Mouse (Mus musculus): ENCODE measurements at regions not wholly inside any gene's neighbourhood (a gene's known extent, or its start where the extent isn't known, plus 50 kb on each side); places are given as distances from the start of the nearest gene placed in this dataset.
"Not testable (repeated sequence)": the region's sequence is repeated elsewhere in the genome, so short reads cannot be mapped to it uniquely, and the experiment has no call there.

- no peak for DNase-seq (ENCODE audit: extremely low spot score in 1 of 2, low spot score in 1 of 2)
Observed at GRCm38 (mm10) chr4:51868250-51868649, 570.8 kb upstream of the Smc2 start.

- not testable (repeated sequence) for DNase-seq (ENCODE audit: extremely low spot score in 1 of 2, low spot score in 1 of 2)
Observed at GRCm38 (mm10) chr4:51868716-51869115, 570.3 kb upstream of the Smc2 start.

DNA sequence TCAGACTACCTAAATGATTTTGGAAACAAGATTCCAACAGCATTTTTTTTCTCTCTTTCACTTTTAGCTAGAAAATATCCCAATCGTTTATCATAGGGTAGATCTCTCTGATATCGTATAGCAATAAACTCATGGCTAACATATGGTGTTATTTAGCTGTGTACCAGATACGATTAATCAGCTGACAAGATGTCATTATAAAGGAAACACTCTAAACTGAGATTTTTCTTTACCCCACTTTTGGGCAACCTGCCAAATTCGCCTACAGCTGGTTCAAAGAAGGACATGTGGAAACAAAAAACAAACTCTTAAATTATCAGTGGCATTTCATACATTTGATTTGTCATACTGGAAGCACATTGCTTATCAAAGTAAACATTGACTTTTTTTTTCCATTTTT, 553.6 kb upstream of the Smc2 start:
- peak in 1 of 2 experiments; percentile 19 for DNase-seq (ENCODE audit: extremely low spot score in 1 of 2, low spot score in 1 of 2)

- no peak for DNase-seq (ENCODE audit: extremely low spot score in 1 of 2, low spot score in 1 of 2)
Observed at GRCm38 (mm10) chr4:51889280-51889679, 549.8 kb upstream of the Smc2 start.

GRCm38 (mm10) chr4:51928245-51928644, 510.8 kb upstream of the Smc2 start:
- DNase-seq (ENCODE audit: extremely low spot score in 1 of 2, low spot score in 1 of 2), result no peak

- DNase-seq (ENCODE audit: extremely low spot score in 1 of 2, low spot score in 1 of 2), result peak in 1 of 2 experiments; percentile 6
Observed at GRCm38 (mm10) chr4:51969751-51970150, 469.3 kb upstream of the Smc2 start.

DNA sequence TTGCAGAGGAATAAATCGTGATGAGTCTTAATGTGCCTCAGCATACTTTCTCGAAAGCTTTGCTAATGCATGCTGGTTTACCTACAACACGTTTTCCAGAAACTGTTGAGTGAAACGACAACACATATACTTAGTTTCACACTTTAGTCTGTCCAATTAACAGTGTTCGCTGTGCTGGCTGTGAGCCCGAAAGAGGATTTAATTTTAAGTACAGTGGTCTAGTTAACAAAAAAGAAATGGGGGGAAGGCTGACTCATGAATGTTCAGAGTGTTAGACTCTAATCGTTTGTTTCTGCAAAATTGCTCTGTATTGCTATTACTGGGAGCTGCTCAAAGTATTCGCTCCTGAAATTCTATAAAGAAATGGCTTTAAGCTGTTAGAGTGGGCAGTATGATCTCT, 460.1 kb upstream of the Smc2 start:
- DNase-seq (ENCODE audit: extremely low spot score in 1 of 2, low spot score in 1 of 2), result peak; percentile 22 to 53

- DNase-seq (ENCODE audit: extremely low spot score in 1 of 2, low spot score in 1 of 2), result no peak
Observed at GRCm38 (mm10) chr4:51992482-51992881, 446.6 kb upstream of the Smc2 start.

DNA sequence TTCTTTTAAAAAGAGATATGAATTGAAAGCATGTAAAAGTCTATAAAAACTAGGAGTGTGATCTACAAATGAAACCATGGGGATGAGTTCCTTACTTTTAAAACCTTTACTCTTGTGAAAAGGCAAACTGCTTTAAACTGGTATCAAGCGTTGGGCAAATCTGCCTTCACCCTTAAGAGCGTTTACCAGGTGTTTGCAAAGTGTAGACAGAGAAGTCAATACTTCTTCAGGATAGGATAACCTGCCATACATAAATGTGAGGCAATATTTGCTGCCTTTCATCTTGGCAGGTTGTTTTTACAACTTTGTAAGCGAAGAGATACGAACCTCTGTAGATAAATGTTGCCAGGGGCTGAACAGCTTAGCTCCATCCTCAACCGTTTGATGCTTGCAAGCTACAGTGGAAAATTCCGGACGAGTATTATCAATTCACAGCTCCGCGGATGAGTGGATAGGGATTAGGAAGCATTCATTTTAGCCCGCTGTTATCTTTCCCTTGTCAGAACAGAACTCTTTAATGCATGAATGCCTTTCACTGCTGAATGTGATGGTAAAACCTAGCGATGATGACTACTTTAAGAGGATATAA, 402.2 kb upstream of the Smc2 start:
- no peak for DNase-seq (ENCODE audit: extremely low spot score in 1 of 2, low spot score in 1 of 2)

GRCm38 (mm10) chr4:52043404-52043803, 395.6 kb upstream of the Smc2 start:
- DNase-seq (ENCODE audit: extremely low spot score in 1 of 2, low spot score in 1 of 2), result no peak

DNA sequence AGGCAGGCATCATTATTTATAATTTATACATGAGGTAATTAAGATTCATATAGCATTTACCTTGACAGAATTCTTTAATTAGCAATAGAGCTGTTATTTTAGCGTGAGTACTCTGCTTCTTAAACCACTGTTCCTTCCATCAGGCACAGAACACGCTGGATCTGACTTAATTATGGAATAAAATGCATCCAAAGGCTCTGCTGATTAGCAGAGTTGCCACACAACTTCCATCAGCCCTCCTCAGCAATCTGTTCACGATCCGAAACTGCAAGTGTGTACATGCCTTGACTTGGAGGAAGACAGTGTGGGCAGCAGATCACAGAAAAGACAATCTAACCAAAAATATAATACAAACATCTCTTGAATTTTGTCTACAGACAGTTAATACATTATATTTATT, 388.1 kb upstream of the Smc2 start:
- DNase-seq (ENCODE audit: extremely low spot score in 1 of 2, low spot score in 1 of 2), result no peak

DNA sequence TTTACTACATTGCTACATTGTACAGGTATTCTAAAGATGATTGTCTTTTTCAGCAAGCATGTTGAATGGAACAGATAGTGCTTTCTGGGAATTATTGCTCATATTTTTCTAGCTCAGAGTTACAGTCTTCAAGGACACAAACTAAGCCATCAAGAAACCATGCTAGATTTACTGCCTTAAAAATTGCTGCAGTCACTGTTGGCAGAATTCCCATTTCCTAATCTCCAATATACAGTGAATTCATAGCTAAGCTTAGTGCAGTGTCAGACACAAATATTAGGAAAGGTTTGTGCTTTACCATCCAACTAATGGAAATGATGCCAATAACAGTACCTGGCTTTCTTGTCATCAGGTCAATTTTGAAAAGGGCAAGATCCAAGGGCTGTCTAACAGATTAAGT, 383.0 kb upstream of the Smc2 start:
- no peak for DNase-seq (ENCODE audit: extremely low spot score in 1 of 2, low spot score in 1 of 2)

GRCm38 (mm10) chr4:52060031-52060430, 379.0 kb upstream of the Smc2 start:
- no peak for DNase-seq (ENCODE audit: extremely low spot score in 1 of 2, low spot score in 1 of 2)

GRCm38 (mm10) chr4:52099187-52099586, 339.9 kb upstream of the Smc2 start:
- DNase-seq (ENCODE audit: extremely low spot score in 1 of 2, low spot score in 1 of 2), result peak in 1 of 2 experiments; percentile 1

DNA sequence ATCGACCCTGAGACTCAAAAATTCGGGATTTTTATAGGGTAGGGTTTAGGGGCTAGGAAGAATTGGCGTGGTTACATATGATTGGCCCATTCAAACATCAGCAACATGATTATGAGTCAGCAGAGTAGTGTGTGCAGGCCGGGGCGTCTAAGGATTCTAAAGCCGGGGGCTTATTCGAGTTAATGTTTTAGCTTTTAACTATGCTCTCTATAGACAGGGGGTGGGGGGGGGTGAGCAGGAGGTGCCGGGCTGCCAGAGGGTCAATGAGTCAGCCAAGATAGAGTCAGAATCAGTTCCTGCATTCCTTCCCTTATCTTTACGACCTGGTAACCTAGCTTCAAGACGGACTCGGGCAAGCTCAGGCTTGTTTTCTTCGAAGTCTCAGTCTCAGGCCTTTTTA, 333.2 kb upstream of the Smc2 start:
- no peak for DNase-seq (ENCODE audit: extremely low spot score in 1 of 2, low spot score in 1 of 2)

DNA sequence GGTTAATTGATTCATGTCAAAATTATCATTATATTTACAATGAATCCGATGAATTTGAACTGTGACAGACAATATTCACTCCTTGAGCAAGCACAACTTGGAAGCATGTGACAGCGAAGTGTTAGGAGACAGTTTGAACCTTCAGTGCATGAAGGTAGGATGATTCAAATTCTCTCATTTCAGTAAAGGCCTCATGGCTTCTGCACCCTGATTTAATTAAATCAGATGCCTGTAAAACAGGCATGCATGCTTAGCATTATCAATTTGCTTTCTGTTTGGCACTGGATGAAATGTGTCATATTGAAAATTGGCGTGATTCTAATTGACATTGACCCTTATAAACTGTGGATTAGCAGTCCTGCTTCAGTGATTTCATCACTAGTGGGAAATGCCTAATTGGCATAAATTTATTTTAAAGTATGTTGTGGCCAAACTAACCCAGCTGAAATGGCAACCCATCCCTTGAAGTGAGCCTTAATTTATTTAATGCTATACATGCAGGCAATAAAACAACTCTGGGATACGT, 321.2 kb upstream of the Smc2 start:
- DNase-seq (ENCODE audit: extremely low spot score in 1 of 2, low spot score in 1 of 2), result no peak

DNA sequence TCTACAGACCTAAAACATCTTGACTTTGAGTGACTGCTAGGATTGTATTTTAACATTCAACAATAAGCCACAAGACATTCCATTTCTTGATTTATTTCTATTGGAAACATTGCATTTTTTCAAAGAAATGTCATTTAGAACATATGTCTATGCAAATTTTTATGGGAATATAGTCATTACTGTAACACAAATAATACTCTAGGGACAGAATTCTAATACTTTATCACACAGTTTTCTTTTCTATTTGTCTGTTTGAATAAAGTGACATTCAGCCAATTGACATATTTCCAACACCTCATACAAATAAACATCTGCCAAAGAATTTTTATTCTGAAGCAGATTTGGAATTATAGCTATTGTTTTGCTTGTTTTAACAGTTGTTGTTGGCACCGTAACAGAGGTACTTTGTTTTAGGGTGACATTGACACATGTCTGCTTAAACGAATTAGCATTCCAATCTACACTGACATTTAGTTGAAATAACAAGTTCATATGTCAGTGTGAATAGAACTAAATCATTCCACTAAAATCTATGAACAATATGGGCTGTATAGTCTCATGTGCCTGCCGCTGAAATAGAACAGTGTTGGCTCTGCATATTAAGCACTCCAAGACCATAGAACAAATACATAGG, 320.5 kb upstream of the Smc2 start:
- no peak for DNase-seq (ENCODE audit: extremely low spot score in 1 of 2, low spot score in 1 of 2)

DNA sequence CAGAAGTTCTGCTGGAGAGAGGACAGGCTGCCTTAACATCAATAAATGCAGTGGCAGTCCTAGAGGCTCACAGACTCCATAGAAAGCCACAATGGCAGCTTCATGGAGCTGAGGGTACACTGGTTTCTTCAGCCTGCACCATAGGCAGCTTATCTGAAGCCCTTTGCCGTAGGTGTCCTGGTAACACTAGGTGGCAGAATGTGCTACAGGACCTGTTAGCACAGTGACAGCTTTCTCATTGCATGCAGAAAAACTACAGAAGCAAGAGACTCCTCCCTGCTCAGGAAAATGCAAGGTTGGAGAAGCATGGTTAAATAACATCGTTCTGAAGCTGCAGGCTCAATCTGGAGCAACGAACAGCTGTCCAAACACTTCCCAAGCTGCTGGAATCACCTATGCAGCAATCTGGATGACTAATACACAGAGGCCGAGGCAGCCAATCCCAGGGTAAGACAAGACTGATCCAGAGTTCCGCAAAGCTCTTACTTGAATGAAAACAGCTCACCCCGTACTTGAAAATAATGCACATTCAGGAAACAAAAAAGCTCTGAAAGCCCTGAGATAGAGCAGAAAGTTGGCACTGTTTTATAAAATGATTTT, 286.4 kb upstream of the Smc2 start:
- DNase-seq (ENCODE audit: extremely low spot score in 1 of 2, low spot score in 1 of 2), result peak in 1 of 2 experiments; percentile 31

DNA sequence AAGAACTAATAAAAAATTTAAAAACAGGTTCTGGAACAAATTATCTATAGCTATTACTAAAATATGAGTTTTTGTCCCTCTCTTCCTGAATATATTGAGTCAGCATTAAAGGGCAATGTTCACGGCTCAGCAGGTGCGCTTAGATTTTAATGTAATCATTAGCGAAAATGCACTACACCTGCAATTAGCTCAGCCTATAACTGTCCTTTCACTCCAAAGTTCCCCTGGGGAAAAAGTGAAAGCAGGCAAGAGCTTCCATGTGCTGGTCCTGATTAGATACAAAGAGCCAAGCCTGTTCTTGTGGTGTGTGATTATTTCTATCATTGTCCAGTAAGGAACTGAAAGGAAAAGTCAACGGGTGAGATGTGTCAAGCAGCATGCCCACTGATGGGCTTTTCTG, 262.8 kb upstream of the Smc2 start:
- no peak for DNase-seq (ENCODE audit: extremely low spot score in 1 of 2, low spot score in 1 of 2)

DNA sequence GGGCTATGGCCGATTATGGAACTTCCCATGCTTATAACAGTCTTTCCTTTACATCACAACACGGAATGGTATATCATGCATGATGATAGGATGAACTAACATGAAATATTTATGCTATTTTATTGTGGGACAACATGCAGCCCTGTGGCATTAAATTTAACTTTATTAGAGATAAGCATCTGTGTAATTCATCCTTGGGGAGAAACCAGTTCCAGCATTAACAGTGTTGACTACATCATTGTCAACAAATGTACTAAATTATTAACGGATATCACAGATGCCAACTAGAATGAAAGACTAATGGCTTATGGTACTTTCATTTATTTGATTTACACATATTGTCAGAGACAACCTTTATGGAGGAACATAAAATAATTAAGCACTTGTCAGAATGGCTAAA, 241.3 kb upstream of the Smc2 start:
- no peak for DNase-seq (ENCODE audit: extremely low spot score in 1 of 2, low spot score in 1 of 2)

- DNase-seq (ENCODE audit: extremely low spot score in 1 of 2, low spot score in 1 of 2), result no peak
Observed at GRCm38 (mm10) chr4:52210601-52211000, 228.4 kb upstream of the Smc2 start.

DNA sequence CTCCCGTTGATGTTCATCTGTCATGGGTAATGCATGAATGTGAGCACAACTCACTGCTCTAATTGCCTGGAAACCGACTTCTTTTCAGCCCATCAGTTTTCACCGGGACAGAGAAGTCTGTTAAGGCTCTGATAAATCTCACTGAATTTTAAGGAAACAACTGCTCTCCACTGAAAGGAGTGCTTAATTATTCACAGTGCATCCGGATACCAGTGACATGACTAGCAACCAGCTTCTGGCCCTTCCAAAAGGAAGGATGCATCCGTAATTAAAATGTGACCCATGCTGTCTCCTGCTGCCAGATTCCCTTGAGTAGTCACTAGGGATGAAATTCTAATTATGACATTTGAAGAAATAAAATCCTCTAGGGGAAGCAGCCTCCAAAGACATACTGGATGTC, 228.0 kb upstream of the Smc2 start:
- no peak for DNase-seq (ENCODE audit: extremely low spot score in 1 of 2, low spot score in 1 of 2)
